Mouse (Mus musculus) hindbrain, embryonic 16.5 days (tissue): ENCODE measurements around the gene Rnf10. TPM values are rescaled to one million over a fixed set of nuclear protein-coding genes. Genes with fewer than 3 reads are reported as not detected.

ENCODE experiments used
- ATAC-seq: fragments of 200-750 bp; cut with Nextera tagmentation; 2 replicates; pipeline ENCODE4 v1.8.0; 2017; ENCODE audit warnings: moderate TSS enrichment, moderate library complexity
- H3K27ac ChIP-seq: fragments of 300-500 bp; sonication (generic); 2 replicates; pipeline ENCODE4 v1.5.1; 2014; ENCODE audit warnings: low read depth, mild to moderate bottlenecking, control low read depth, low read length, moderate library complexity
- H3K27me3 ChIP-seq: fragments of 300-500 bp; sonication (generic); replicated peaks from 2 replicates; pipeline ENCODE4 v1.6.1; 2014; ENCODE audit warnings: low read length; ENCODE audit not compliant: control insufficient read depth, insufficient read depth
- H3K36me3 ChIP-seq: fragments of 300-500 bp; sonication (generic); 2 replicates; pipeline ENCODE4 v1.6.1; 2014; ENCODE audit warnings: mild to moderate bottlenecking, low read length, moderate library complexity, mixed read lengths; ENCODE audit not compliant: control insufficient read depth, insufficient read depth
- H3K4me1 ChIP-seq: fragments of 300-500 bp; sonication (generic); 2 replicates; pipeline ENCODE4 v1.6.1; 2014; ENCODE audit warnings: low read depth, low read length; ENCODE audit not compliant: control insufficient read depth, insufficient read depth
- H3K4me2 ChIP-seq: fragments of 300-500 bp; sonication (generic); 2 replicates; pipeline ENCODE4 v1.6.1; 2014; ENCODE audit warnings: mild to moderate bottlenecking, low read length, control low read depth, moderate library complexity
- H3K4me3 ChIP-seq: fragments of 300-500 bp; sonication (generic); 2 replicates; pipeline ENCODE4 v1.5.1; 2014; ENCODE audit warnings: mild to moderate bottlenecking, low read length, control low read depth, moderate library complexity
- H3K9ac ChIP-seq: fragments of 300-500 bp; sonication (generic); 2 replicates; pipeline ENCODE4 v1.6.1; 2014; ENCODE audit warnings: low read depth, mild to moderate bottlenecking, control low read depth, low read length, moderate library complexity
- H3K9me3 ChIP-seq: fragments of 300-500 bp; sonication (generic); 2 replicates; pipeline ENCODE4 v1.6.1; 2014; ENCODE audit warnings: mild to moderate bottlenecking, low read length, moderate library complexity; ENCODE audit not compliant: control insufficient read depth
- WGBS: fragments of 180-500 bp; shearing (Covaris S2); extraction: QIAGEN DNeasy Blood & Tissue Kit; methylation state at CpG from one replicate; pipeline ENCODE4 v1.1.7; 2014; 5-methylcytosine and 5-hydroxymethylcytosine counted together
- polyA plus RNA-seq: library from polyadenylated mRNA; unstranded; fragments of >200 nt; fragmentation: Nextera tagmentation; extraction: Ambion mirVana; gene quantifications from 2 replicates; pipeline ENCODE4 v1.2.1, GENCODE M21; 2015

Gene Rnf10
- polyA plus RNA-seq, 1 experiment from 2014 or later, result 146 TPM

DNA sequence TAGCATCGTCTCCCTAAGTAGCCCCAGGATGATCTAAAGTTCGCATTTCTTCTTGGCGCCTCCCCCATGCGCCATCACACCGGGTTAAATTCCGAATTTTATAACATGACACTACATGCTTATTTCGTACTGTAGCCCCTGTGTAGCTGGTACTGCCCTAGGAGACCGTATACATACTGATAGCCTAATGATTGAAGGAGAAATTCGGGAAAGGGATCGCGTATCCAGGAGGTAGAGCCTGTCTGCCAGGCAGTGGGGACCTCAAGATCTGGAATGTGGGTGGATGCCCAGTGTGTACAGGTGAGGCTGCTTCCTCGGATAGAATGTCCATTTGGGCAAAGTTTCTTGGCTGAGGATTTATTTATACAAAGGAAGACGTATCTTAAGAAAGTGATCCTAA is 28.9 kb upstream of the Rnf10 start:
- 24% methylated on average over 13 of the region's 13 CpGs for WGBS
- Histone ChIP-seq H3K36me3 (peaks cover 10% of the 10 kb centered on the region), H3K4me3 (peak overlapping the region; percentile 88), H3K9ac (peak overlapping the region; percentile 74), H3K4me2 (peak overlapping the region; percentile 66), H3K27me3 (no peaks in the 10 kb centered on the region), H3K27ac (peak overlapping the region; percentile 76), H3K9me3 (no peaks in the 10 kb centered on the region), H3K4me1 (peaks cover 18% of the 10 kb centered on the region)
- no peak for ATAC-seq

DNA sequence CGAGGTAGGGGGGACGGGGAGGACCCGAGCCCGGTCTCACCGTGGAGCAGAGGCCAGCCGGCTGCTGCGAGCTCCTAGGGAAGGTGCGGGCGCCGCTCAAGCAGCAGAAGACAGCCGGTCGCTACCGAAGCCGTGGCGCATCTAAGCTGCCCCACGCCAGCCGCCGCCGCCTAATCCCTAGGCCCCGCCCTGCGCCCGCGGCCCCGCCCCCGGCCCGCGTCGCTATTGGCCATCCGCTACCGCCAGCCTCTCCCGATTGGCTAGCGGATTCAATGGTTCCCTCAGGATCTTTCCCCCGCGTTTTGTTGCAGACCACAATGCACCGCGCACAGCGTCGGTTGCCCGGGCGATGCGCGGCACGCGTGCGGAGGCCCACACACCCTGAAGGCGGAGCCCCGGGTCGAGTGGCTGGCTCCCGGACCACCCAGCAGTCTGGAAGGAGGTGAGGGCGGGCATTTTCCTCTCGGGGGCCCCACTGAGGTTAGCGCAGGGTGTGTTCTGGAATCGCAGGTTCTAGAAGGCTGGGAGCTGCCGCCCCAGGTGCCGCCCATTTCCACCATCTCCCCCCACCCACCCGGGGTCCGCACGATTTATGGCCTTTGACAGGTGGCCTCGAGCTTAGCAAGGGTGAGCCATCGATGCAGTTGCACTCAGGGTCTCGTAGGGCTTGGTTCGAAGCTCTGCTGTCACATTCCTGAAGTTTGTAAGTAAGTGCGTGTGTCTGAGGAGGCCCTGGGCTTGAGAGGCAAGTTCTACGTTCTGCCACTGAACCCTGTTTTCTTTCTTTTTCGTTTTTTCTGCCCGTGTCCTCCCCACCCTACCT is 28.3 kb upstream of the Rnf10 start, which contains the start of gene Dynll1:
Gene Dynll1, minus strand, starts transcription at position 208 of the 823 bp plus-strand sequence.
- Histone ChIP-seq H3K9ac (peak within 1 kb of the TSS; percentile 86), H3K4me1 (peaks cover 18% of the 10 kb centered on the region), H3K27ac (peak within 1 kb of the TSS; percentile 94), H3K4me3 (peak within 1 kb of the TSS; percentile 88), H3K9me3 (no peaks in the 10 kb centered on the region), H3K4me2 (peak within 1 kb of the TSS; percentile 68), H3K27me3 (no peaks in the 10 kb centered on the region), H3K36me3 (peaks cover 13% of the 10 kb centered on the region)
- peak; percentile 98 for ATAC-seq
- WGBS, result under 1% methylated on average over 54 of the region's 66 CpGs

DNA sequence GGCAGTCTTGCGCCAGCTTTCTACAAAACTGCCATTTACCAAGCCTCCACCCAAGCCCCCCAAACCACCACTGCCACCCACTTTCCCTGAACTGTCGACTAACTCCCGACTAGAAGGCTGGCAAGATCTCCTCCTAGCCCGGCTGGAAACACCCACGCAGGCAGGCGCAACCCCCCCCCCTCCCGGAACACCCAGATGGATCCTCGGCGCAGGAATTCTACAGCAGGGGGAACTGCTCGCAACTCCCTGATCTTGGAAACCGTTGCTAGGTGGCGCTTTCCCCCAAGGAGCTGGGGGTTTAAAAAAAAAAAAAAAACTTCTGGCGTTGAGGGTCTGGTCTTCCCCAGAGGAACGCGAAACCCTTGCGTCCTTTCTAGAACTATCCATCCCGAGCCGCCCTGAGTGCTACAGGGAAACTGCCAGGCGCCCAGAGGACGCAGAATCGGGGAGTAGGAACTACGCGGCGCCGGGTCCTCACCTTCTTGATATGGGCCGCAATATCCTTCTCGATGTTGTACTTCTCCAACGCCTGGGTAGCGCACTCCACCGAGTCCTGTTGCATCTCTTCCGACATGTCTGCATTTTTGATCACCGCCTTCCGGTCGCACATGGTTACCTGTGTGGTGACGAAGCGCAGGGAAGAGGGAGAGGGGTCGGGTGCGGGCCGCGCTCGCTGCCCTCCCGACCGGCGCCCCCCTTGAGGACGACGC is 27.5 kb upstream of the Rnf10 start:
- no peaks in the 10 kb centered on the region for H3K9me3 ChIP-seq
- no peaks in the 10 kb centered on the region for H3K27me3 ChIP-seq
- H3K4me1 ChIP-seq, result peaks cover 18% of the 10 kb centered on the region
- peaks cover 16% of the 10 kb centered on the region for H3K36me3 ChIP-seq
- H3K27ac ChIP-seq, result peak overlapping the region; percentile 94
- peak overlapping the region; percentile 88 for H3K4me3 ChIP-seq
- WGBS, result under 1% methylated on average over 46 of the region's 46 CpGs
- H3K9ac ChIP-seq, result peak overlapping the region; percentile 86
- peak overlapping the region; percentile 68 for H3K4me2 ChIP-seq
- ATAC-seq, result peak; percentile 3; the same call in 1 of the 2 replicates

DNA sequence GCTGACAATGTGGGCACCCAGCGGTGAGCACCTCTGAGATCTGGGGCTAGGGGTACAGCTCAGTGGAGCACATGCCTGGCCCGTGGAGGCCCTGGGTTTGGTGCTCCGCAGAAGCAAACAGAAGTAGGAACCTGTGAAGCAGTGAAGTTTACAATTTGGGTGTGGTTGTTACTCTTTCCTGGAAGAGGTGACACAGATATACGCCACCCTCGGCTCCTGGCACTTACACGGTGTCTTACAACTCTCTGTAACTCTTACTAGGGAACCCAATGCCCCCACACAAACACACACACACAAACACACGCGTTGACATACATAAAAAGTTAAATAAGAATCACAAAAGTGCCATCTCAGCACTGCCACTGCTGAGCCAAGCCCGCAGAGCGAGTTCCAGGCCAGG is 23.6 kb upstream of the Rnf10 start:
- no peak overlapping the region for H3K9ac ChIP-seq
- H3K4me3 ChIP-seq, result no peak overlapping the region
- no peak overlapping the region for H3K27ac ChIP-seq
- WGBS, result 81% methylated on average over 10 of the region's 10 CpGs
- no peaks in the 10 kb centered on the region for H3K27me3 ChIP-seq
- no peaks in the 10 kb centered on the region for H3K9me3 ChIP-seq
- peaks cover 20% of the 10 kb centered on the region for H3K36me3 ChIP-seq
- H3K4me1 ChIP-seq, result peaks cover 15% of the 10 kb centered on the region
- ATAC-seq, result no peak
- H3K4me2 ChIP-seq, result no peak overlapping the region

DNA sequence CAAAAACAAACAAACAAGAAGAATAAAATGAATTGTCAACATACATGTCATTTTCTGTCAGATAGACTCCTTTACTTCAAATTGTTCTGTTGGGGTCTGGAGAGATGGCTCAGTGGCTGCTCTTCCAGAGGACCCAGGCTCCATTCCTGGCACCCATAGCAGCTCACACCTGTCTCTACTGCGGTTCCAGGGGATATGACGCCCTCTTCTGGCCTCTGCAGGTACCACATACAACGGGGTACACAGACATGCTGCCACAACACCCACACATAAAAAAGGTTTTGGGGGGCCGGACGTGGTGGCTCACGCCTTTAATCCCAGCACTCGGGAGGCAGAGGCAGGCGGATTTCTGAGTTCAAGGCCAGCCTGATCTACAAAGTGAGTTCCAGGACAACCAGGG is 21.5 kb upstream of the Rnf10 start:
- 93% methylated on average over 8 of the region's 8 CpGs for WGBS
- Histone ChIP-seq H3K27ac (no peak overlapping the region), H3K9me3 (no peaks in the 10 kb centered on the region), H3K4me2 (no peak overlapping the region), H3K27me3 (no peaks in the 10 kb centered on the region), H3K4me1 (peaks cover 12% of the 10 kb centered on the region), H3K4me3 (no peak overlapping the region), H3K9ac (no peak overlapping the region), H3K36me3 (peaks cover 25% of the 10 kb centered on the region)
- no peak for ATAC-seq

DNA sequence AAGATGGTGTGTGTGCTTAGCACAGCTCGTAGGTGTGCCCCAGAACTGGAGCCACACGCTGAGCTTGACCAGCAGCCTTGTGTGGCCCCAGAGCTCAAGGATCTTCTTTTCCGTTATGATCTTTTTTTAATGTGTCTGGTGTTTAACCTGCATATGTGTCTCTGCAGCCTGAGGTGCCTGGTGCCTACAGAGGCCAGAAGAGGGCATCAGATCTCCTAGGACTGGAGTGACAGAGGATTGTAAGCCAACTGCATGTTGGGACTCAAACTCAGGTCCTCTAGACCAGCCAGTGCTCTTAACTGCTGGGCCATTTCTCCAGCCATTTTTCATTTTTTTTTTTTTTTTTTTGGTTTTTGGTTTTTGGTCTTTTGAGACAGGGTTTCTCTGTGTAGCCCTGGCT is 12.0 kb upstream of the Rnf10 start:
- 96% methylated on average over 3 of the region's 3 CpGs for WGBS
- peaks cover 24% of the 10 kb centered on the region for H3K36me3 ChIP-seq
- no peak overlapping the region for H3K27ac ChIP-seq
- no peak overlapping the region for H3K4me3 ChIP-seq
- no peaks in the 10 kb centered on the region for H3K9me3 ChIP-seq
- no peaks in the 10 kb centered on the region for H3K27me3 ChIP-seq
- H3K4me2 ChIP-seq, result no peak overlapping the region
- H3K4me1 ChIP-seq, result peaks cover 5% of the 10 kb centered on the region
- ATAC-seq, result no peak
- H3K9ac ChIP-seq, result no peak overlapping the region

DNA sequence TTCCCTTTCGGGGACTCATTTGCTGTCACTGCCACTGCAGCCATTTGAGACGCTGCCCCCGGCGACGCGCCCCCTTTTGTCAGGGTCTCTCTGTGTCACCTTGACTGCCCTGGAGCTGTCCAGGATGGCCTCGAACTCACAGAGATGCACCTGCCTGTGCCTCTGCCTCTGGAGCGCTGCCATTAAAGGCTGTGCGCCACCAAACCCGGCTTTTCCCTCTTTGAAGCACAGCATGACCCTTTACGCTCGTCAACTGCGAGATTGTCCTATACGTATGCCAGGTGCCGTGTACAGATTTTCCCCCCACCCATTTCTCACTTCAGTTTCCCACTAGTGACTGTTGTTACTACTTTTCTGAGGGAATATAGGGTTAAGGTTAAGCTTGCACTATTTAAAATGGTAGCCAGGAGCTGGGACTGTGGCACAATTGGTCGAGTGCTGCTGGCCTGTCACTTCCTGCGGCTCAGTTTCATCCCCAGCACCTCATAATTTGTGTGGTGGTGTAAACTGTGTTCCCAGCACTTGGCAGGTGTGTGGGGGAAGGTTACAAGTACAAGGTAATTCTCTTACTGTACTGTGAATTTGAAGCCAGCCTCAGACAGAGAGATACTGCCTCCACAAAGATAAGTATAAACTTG is 7.5 kb upstream of the Rnf10 start:
- H3K36me3 ChIP-seq, result peaks cover 10% of the 10 kb centered on the region
- ATAC-seq, result no peak
- 8% methylated on average over 17 of the region's 17 CpGs for WGBS
- H3K4me3 ChIP-seq, result peak overlapping the region; percentile 56
- H3K4me1 ChIP-seq, result peaks cover 5% of the 10 kb centered on the region
- no peaks in the 10 kb centered on the region for H3K9me3 ChIP-seq
- H3K27me3 ChIP-seq, result no peaks in the 10 kb centered on the region
- peak overlapping the region; percentile 91 for H3K4me2 ChIP-seq
- H3K9ac ChIP-seq, result peak overlapping the region; percentile 75
- no peak overlapping the region for H3K27ac ChIP-seq

DNA sequence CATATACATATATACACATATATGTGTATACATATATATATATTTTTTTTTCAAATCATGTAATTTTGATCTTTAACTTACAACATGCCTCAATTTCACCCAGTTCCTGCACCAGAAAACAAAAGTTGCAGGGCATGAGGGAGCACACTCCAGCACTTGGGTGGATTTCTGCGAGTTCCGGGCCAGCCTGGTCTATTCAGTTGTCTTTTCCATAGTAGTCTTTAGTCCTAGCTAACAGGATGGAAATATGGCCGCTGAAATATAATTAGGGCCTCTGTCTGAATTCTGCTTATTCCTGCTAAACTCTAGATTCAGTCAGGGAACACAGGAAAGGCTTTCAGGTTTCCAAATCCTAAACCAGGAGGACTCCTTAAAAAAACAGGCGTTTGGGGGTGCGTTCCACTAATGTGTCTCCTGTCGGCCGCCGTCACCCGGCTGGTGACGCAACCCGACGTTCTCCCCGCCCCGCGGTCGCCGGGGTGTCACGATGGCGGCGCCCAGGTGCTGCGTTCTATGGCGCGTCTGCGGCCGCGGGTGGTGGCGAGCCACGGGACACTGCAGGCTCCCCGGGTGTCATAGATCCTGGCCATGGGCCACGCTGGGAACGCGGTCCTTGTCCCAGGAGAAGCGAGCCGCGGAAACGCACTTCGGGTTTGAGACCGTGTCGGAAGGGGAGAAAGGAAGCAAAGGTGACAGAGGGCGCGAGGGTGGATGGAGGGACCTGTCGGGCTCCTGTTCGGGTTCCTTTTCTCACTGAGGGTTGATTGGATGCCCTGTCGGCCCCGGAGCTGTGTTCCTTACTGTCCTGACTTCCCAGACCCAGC is 6.7 kb upstream of the Rnf10 start, which contains the start of gene Coq5:
Gene Coq5, plus strand, starts transcription at position 441 of the 824 bp plus-strand sequence.
- 4% methylated on average over 43 of the region's 45 CpGs for WGBS
- no peaks in the 10 kb centered on the region for H3K27me3 ChIP-seq

More for the DNA sequence above, 6.7 kb upstream of the Rnf10 start, which contains the start of gene Coq5:
- Histone ChIP-seq H3K36me3 (peaks cover 6% of the 10 kb centered on the region), H3K27ac (peak within 1 kb of the TSS; percentile 52; the same call in 1 of the 2 replicates), H3K4me3 (peak within 1 kb of the TSS; percentile 56), H3K9me3 (no peaks in the 10 kb centered on the region), H3K9ac (peak within 1 kb of the TSS; percentile 75), H3K4me2 (peak within 1 kb of the TSS; percentile 91), H3K4me1 (peaks cover 5% of the 10 kb centered on the region)
- ATAC-seq, result peak; percentile 83
